Mouse (Mus musculus) MEL (cell line): ENCODE data around the gene Acoxl.

Experiments
- CHD2 ChIP-seq: IDR thresholded peaks from 2 replicates; pipeline ENCODE4 v1.6.1; 2011; ENCODE audit warnings: low read length, improper control_type of control experiment
- CTCF ChIP-seq, 3 experiments: IDR thresholded peaks in 2 of 3; conservative IDR thresholded peaks in 1 of 3; 2 replicates each; pipeline ENCODE4 v1.5.1; 2011 to 2012; ENCODE audit warnings: low read length in 3 of 3, low read depth in 2 of 3, mild to moderate bottlenecking in 2 of 3, improper control_type of control experiment in 1 of 3, inconsistent platforms in 1 of 3, mixed read lengths in 1 of 3, moderate library complexity in 1 of 3; ENCODE audit not compliant: control insufficient read depth in 1 of 3, insufficient read depth in 1 of 3, poor library complexity in 1 of 3, severe bottlenecking in 1 of 3
- GATA1 ChIP-seq: IDR thresholded peaks from 2 replicates; pipeline ENCODE4 v1.6.1; 2011; ENCODE audit warnings: low read depth, low read length, improper control_type of control experiment
- HCFC1 ChIP-seq: IDR thresholded peaks from 2 replicates; pipeline ENCODE4 v1.6.1; 2012; ENCODE audit warnings: low read depth, mild to moderate bottlenecking, inconsistent platforms, low read length, improper control_type of control experiment, moderate library complexity
- MAX ChIP-seq: IDR thresholded peaks from 2 replicates; pipeline ENCODE4 v1.6.1; 2011; ENCODE audit warnings: low read length, improper control_type of control experiment
- MAZ ChIP-seq: IDR thresholded peaks from 2 replicates; pipeline ENCODE4 v1.6.1; 2012; ENCODE audit warnings: low read depth, mild to moderate bottlenecking, inconsistent platforms, low read length, improper control_type of control experiment
- MXI1 ChIP-seq: IDR thresholded peaks from 2 replicates; pipeline ENCODE4 v1.6.1; 2011; ENCODE audit warnings: mild to moderate bottlenecking, low read depth, low read length, improper control_type of control experiment
- NRF1 ChIP-seq: IDR thresholded peaks from 2 replicates; pipeline ENCODE4 v1.6.1; 2014; ENCODE audit warnings: low read depth, mild to moderate bottlenecking, inconsistent platforms, low read length, improper control_type of control experiment, moderate library complexity; ENCODE audit not compliant: poor library complexity, insufficient read depth, severe bottlenecking
- POLR2A ChIP-seq, 2 experiments: IDR thresholded peaks; 2 replicates each; pipeline ENCODE4 v1.6.1; 2011 to 2012; ENCODE audit warnings: low read length in 2 of 2, mild to moderate bottlenecking in 2 of 2, control low read depth in 1 of 2, improper control_type of control experiment in 1 of 2, low read depth in 1 of 2, moderate library complexity in 1 of 2; ENCODE audit not compliant: control insufficient read depth in 1 of 2, insufficient read depth in 1 of 2, poor library complexity in 1 of 2
- SMC3 ChIP-seq: IDR thresholded peaks from 2 replicates; pipeline ENCODE4 v1.6.1; 2011; ENCODE audit warnings: low read depth, low read length, improper control_type of control experiment
- TAL1 ChIP-seq: IDR thresholded peaks from 2 replicates; pipeline ENCODE4 v1.6.1; 2012; ENCODE audit warnings: mild to moderate bottlenecking, inconsistent platforms, low read length, moderate library complexity, mixed read lengths
- ZNF384 ChIP-seq: IDR thresholded peaks from 2 replicates; pipeline ENCODE4 v1.6.1; 2012; ENCODE audit warnings: low read depth, mild to moderate bottlenecking, inconsistent platforms, low read length, improper control_type of control experiment

DNA sequence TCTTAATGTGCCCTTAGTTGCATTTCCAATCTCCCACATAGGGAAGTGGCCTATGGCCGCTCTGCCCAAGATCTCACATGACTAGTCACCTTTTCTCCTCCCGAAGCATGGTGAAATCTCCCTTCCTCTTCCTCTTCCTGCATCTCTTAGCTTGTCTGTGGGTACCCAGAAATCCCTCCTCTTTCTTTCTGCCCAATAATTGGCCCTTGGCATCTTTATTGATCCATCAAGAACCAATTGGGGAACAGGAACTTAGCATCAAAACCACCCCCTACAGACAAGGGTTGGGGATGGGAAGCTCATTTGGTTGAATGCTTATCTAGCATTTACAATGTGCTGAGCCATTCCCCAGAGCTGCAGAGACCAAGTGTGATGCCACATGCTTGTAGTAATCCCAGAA lies 226.9 kb downstream of the Acoxl start:
- TF ChIP-seq ZNF384 (no peak), HCFC1 (no peak), SMC3 (no peak), MXI1 (no peak), MAX (peak; percentile 67), TAL1 (no peak), CTCF (IDR thresholded peaks at IDR 0.05 in 2 of 3, conservative IDR thresholded peaks at IDR 0.05 in 1 of 3; ENCODE audit: control insufficient read depth in 1 of 3, insufficient read depth in 1 of 3, low read depth in 2 of 3, low read length in 3 of 3, poor library complexity in 1 of 3, severe bottlenecking in 1 of 3) (no peak), MAZ (no peak), GATA1 (peak; percentile 56), CHD2 (no peak), NRF1 (no peak), POLR2A (IDR thresholded peaks at IDR 0.05; ENCODE audit: control insufficient read depth in 1 of 2, insufficient read depth in 1 of 2, low read depth in 1 of 2, low read length in 2 of 2, poor library complexity in 1 of 2) (peak in 1 of 2 experiments; percentile 40; a peak in 2 of 4 replicates)
